Mouse (Mus musculus) common myeloid progenitor, adult 5-6 weeks (primary cell): ENCODE data around the gene Rpp25. TPM values are rescaled to one million over a fixed set of nuclear protein-coding genes. Genes with fewer than 3 reads are reported as not detected.

ENCODE experiments used
- ATAC-seq: replicated peaks from 2 replicates; pipeline ENCODE4 v1.8.0; 2016; ENCODE audit warnings: low read depth, mild to moderate bottlenecking, moderate TSS enrichment, inconsistent platforms; ENCODE audit not compliant: poor library complexity, severe bottlenecking
- total RNA-seq: library from RNA; stranded (forward); fragments of 200-1000, 187-1606 nt; gene quantifications from 2 replicates; pipeline ENCODE4 v1.2.3, GENCODE M21; 2017

Rpp25 gene
- total RNA-seq, 1 experiment from 2014 or later, result not detected

DNA sequence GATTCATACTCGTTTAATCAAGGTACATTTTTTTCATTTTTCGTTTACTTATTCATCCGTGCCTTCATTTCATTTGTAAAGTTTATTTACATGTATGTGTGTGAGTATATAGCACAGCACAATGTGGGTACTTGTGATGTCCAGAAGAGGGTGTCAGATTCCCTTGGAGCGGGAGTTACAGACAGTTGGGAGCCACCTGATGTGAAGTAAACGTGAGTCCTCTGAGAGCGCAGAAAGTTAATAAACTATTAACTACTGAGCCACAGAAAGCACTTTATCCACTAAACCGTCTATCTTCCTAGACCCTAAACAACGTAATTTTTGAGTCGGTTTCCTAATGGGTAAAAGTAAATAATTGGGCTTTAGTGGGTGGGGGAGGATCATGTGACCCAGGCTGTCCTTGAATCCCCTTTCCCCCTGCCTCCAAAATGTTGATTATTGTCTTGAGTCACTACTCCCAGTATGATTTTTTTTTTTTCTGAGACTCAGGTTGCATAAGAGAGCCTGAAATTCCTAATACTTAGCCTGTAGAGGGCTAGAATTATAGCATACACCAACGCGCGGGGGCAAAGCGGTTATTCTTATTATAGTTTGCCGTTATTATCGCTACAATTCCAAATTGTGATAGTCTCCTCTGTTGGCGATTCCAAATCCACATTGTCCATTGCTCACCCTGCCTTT lies 16.7 kb downstream of the Rpp25 start:
- peak; percentile 2; the same call in 1 of the 2 replicates for ATAC-seq

DNA sequence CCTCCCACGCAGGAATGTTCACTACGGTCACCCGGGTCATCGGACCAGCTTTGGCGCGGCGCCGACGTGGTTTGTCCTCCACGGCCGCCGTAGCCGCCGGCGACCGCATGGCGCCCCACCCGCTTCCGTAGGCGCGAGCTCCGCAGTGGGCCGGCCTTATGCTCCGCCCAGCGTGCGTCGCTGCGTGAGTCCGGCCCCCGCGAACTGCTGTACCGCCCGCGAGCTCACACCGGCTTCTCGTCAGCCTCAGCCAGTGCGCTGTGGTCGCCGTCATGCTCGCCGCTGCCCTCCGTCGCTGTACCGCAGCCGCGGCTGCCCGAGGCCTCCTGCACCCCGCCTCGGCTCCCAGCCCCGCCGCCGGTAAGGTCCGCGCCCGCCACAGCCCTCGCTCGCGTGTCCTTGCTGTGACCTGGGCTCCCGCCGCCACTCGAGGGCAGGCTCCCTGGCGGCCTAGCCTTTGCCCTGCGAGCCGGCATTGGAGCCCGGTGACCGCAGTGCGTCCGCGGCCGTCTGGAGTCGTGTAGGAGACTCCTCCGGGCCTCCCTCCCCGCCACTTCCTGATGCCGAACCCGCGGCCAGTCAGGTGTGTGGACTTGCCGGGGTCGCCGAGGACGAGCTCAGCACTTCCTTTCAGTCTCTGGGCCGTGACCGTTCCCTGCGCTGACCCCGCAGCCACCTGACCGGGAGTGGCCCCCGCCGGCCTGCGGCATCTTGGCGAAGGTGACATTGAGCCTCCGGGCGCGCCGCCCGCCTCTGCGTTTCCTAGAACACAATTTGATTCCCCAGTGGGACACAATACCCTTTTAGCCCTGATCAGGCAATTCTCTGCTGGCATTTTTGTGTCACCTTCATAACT lies 17.5 kb downstream of the Rpp25 start, which contains the start of gene Cox5a:
TSS of gene Cox5a (plus strand) at position 219 of the 856 bp plus-strand sequence.
- ATAC-seq, result peak; percentile 85

DNA sequence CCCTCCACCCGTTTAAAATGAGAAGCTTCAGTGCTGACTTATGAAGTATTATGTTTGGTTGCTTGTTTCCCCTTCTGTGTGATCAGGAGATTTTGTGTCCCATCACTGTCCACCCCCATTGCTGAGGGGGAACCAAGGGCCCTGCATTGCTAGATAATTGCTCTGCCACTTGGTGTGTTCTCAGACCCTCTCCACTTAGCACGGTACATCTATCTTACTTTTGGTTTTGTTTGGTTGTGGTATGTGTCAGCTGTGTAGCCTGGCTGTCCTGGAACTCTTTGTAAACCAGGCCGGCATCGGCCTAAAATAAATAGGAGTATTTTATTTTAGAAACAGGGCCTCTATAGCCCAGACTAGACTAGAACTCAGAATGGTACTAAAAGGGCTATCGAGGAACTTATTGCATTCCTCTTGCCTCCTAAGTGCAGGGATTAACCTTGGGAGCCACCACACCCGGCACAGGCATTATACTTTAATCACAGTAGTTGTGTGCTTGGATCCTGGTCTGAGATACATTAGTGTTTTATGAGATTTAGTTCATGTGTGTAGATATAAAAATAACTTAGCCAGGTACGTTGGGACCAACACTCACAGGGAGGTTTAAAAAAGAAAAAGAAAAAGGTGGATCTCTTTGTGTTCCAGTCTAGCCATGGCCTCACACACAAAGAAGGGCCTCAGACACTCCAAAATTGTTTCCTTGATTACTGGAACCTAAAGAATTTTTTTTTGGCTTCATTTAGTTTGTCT lies 18.5 kb downstream of the Rpp25 start:
- ATAC-seq, result no peak

- no peak for ATAC-seq
These were observed 19.0 kb downstream of the Rpp25 start for GRCm38 (mm10) chr9:57522861-57523246.

DNA sequence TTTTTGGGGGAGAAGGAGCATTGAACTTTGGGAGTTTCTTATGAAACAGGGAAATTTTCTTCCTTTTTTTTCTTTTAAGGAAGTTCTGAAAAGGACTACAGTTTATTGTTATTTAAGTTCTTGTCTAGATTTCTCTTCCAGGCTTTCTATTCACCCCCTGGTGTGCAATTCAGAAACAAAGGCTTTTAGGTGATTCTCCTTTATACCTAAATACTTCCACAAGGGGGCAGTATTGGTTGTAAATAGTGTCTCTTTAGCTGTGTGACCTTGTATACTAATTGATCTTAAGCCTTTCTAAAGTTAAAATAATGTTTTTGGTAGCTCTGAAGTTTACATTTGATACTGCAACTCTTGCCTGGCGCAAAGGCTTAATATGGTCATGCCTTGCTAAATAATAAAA lies 19.9 kb downstream of the Rpp25 start:
- ATAC-seq, result peak; percentile 35; the same call in 1 of the 2 replicates

- peak; percentile 53 for ATAC-seq
These were observed 20.6 kb downstream of the Rpp25 start for GRCm38 (mm10) chr9:57524439-57524838.

- ATAC-seq, result no peak
These were observed 21.7 kb downstream of the Rpp25 start for GRCm38 (mm10) chr9:57525516-57525915.

DNA sequence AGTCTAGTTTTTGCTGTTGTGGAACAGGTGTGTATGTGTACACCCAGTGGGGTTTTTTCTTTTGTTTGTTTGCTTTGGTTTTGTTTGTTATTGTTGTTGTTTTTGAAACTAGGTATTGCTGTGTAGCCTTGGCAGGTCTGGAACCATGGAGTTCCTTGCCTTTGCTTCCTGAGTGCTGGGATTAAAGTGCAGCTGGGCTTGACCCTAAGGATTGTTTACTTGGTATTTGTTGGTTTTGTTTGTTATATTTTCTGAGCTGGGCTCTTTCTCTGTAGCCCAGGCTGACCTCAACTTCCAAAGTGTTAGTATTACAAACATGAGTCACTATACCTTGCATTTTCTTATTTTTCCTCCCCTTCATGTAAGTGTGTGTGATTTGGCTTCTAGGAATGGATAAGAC lies 22.6 kb downstream of the Rpp25 start:
- no peak for ATAC-seq

DNA sequence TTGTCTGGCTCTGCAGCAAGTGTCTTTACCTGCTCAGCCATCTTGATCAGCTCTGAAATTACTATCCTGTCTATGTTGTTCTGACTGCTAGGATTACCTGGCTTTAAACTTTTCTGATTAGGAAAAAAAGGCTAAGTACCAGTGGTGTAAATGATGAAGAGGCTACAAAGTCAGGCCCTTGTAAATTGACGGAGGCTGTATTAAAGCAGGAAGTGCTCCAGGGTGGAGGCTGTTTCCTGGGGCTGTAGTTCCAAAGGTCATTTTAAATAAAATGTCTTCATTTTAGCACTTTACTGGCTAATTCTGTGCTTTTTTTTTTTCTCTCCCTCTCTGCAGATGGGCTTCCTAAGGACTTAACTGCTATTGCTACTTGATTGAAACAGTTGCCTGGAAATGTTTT lies 28.1 kb downstream of the Rpp25 start:
- no peak for ATAC-seq

GRCm38 (mm10) chr9:57536362-57536761 lies 32.5 kb downstream of the Rpp25 start:
- no peak for ATAC-seq

GRCm38 (mm10) chr9:57537044-57537727 lies 33.4 kb downstream of the Rpp25 start, which contains the start of gene Fam219b:
TSS of gene Fam219b (plus strand) at chr9:57537528.
- peak; percentile 92 for ATAC-seq

GRCm38 (mm10) chr9:57537728-57538181 lies 33.9 kb downstream of the Rpp25 start:
- 0 out of 2 replicates have a peak, but pooled peaks have one; percentile 1 for ATAC-seq

DNA sequence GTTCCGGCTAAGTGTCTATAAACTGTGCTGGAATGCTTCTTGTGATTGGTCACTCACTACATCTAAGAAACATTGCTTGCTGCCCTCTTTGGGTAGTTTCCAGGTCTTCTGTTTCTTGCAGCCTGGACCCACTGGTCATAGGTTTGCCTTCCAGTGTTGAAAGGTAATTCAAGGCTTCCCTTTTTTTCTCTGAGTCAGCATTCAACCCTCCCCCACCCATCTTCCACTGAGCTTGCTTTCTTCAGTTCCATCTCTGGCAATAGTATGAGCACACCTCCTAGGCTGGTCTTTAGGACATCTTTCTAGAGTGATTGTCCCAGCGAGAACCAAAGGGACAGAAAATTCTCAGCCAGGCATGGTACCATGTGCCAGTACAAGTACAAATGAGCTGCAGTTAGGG lies 35.7 kb downstream of the Rpp25 start:
- ATAC-seq, result no peak

- ATAC-seq, result no peak
These were observed 37.5 kb downstream of the Rpp25 start for GRCm38 (mm10) chr9:57541312-57541711.

DNA sequence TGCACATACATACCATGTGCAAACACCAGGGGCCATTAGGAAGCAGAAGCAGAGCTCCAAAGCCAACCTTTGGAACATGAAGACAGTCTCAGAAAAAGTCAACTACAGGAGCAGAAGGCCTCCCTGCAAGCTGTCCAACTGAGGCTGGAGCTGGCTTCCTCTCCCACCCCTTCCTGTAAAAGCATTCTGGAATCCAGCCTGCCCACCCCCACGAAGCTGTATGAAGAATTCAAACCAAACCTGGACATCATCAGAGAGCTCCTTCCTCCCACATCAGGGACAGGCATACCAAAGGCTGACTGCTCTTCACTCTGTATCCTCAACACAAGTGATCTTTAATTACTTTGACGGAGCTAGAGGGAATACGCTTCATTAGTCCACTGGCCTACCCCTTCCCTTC lies 40.1 kb downstream of the Rpp25 start:
- ATAC-seq, result no peak

- ATAC-seq, result 0 out of 2 replicates have a peak, but pooled peaks have one; percentile 37
These were observed 43.5 kb downstream of the Rpp25 start for GRCm38 (mm10) chr9:57547287-57547686.

- no peak for ATAC-seq
These were observed 44.0 kb downstream of the Rpp25 start for GRCm38 (mm10) chr9:57547869-57548268.

- no peak for ATAC-seq
These were observed 45.4 kb downstream of the Rpp25 start for GRCm38 (mm10) chr9:57549186-57549585.

DNA sequence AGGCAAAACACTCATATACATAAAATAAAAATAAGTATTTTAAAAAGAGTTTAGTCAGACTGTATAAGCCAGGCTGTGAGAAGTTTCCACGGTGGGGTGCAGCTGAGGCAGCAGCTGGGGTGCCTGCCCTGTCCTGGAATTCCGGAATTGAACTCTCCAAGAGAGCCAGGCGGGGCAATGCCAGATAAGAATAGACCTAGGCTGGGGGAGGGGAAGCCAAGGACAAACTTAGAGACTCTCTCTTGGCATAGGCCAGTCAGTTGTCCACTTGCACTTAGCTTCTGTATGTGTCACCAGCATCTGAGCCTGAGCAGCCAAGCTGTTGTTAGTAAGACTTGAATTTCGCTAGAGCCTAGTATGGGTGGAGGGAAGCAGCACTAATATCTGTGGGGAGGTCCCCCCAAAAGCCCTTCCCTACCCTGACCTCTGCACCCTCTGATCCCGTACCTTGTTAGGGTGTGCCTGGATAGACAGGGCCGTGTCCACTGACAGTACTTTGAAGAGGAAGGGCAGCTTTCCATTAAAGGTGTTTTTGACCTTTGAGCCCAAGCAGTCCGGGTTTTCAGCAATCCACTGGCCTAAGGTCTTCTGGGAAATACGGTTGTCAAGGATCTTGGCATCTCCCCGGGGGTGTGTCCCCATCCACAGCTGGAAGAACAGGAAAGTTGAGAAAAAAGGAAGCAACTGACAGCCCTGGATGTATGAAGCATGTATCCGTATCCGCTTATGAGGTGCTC lies 46.5 kb downstream of the Rpp25 start:
- no peak for ATAC-seq
